Mouse (Mus musculus) megakaryocyte, adult 5-6 weeks (primary cell): ENCODE data around the gene Iqcn. TPM values are rescaled to one million over a fixed set of nuclear protein-coding genes. Genes with fewer than 3 reads are reported as not detected.

Source experiments
- total RNA-seq, 2 experiments: library from RNA; stranded (forward) in 1 of 2; stranded (reverse) in 1 of 2; fragments of 153-499, 151-499 nt in 1 of 2; fragments of 221-1000, 200-1000 nt in 1 of 2; gene quantifications; 2 replicates each; pipeline versions ENCODE4 v1.2.3 to v1.2.4; 2015 to 2017

The Iqcn gene
- total RNA-seq, 2 experiments from 2014 or later: 0.04 to 0.27 TPM

Other genes starting within 250 kb of the Iqcn start
- gene Klhl26, start 226.5 kb upstream of the Iqcn start, total RNA-seq (2015): 1.6 and 2.4 TPM in 2 replicates
- gene Klhl26, start 226.5 kb upstream of the Iqcn start, total RNA-seq (2017): 3.6 and 5.4 TPM in 2 replicates
- not detected in 2 replicates for gene Tmem59l, start 216.1 kb upstream of the Iqcn start, total RNA-seq (2015)
- not detected in 2 replicates for gene Tmem59l, start 216.1 kb upstream of the Iqcn start, total RNA-seq (2017)
- gene Crlf1, start 210.3 kb upstream of the Iqcn start, total RNA-seq (2015): not detected in 2 replicates
- gene Crlf1, start 210.3 kb upstream of the Iqcn start, total RNA-seq (2017): not detected in 2 replicates
- gene Rex1bd, start 196.7 kb upstream of the Iqcn start, total RNA-seq (2015): 40.4 and 47.5 TPM in 2 replicates
- 37.3 and 43.7 TPM in 2 replicates for gene Rex1bd, start 196.7 kb upstream of the Iqcn start, total RNA-seq (2017)
- gene Uba52, start 192.7 kb upstream of the Iqcn start, total RNA-seq (2015): 2,237 and 2,370 TPM in 2 replicates
- 4,162 and 4,635 TPM in 2 replicates for gene Uba52, start 192.7 kb upstream of the Iqcn start, total RNA-seq (2017)
- 75.1 and 75.3 TPM in 2 replicates for gene Fkbp8, start 175.7 kb upstream of the Iqcn start, total RNA-seq (2015)
- gene Fkbp8, start 175.7 kb upstream of the Iqcn start, total RNA-seq (2017): 146 and 166 TPM in 2 replicates
- 88.7 and 114 TPM in 2 replicates for gene Kxd1, start 175.5 kb upstream of the Iqcn start, total RNA-seq (2015)
- gene Kxd1, start 175.5 kb upstream of the Iqcn start, total RNA-seq (2017): 71.4 and 80.6 TPM in 2 replicates
- 9.3 and 12.5 TPM in 2 replicates for gene Ell, start 164.0 kb upstream of the Iqcn start, total RNA-seq (2015)
- gene Ell, start 164.0 kb upstream of the Iqcn start, total RNA-seq (2017): 11.1 and 11.9 TPM in 2 replicates
- 11.8 and 11.9 TPM in 2 replicates for gene Isyna1, start 109.1 kb upstream of the Iqcn start, total RNA-seq (2015)
- gene Isyna1, start 109.1 kb upstream of the Iqcn start, total RNA-seq (2017): 13.9 and 15.7 TPM in 2 replicates
- 35.7 and 38.2 TPM in 2 replicates for gene Ssbp4, start 94.6 kb upstream of the Iqcn start, total RNA-seq (2015)
- gene Ssbp4, start 94.6 kb upstream of the Iqcn start, total RNA-seq (2017): 61.3 and 76.1 TPM in 2 replicates
- gene Lrrc25, start 87.3 kb upstream of the Iqcn start, total RNA-seq (2015): 62.2 and 64.6 TPM in 2 replicates
- 29.3 and 33.8 TPM in 2 replicates for gene Lrrc25, start 87.3 kb upstream of the Iqcn start, total RNA-seq (2017)
- not detected in 2 replicates for gene Gdf15, start 71.0 kb upstream of the Iqcn start, total RNA-seq (2015)
- not detected in 2 replicates for gene Gdf15, start 71.0 kb upstream of the Iqcn start, total RNA-seq (2017)
- gene Pgpep1, start 43.1 kb upstream of the Iqcn start, total RNA-seq (2015): 5.7 and 6.8 TPM in 2 replicates
- gene Pgpep1, start 43.1 kb upstream of the Iqcn start, total RNA-seq (2017): 1.5 and 4.0 TPM in 2 replicates
- gene Lsm4, start 30.2 kb upstream of the Iqcn start, total RNA-seq (2015): 82.1 and 84.4 TPM in 2 replicates
- 106 and 151 TPM in 2 replicates for gene Lsm4, start 30.2 kb upstream of the Iqcn start, total RNA-seq (2017)
- gene Jund, start 4.5 kb upstream of the Iqcn start, total RNA-seq (2015): 26.7 and 44.1 TPM in 2 replicates
- gene Jund, start 4.5 kb upstream of the Iqcn start, total RNA-seq (2017): 24.0 and 28.9 TPM in 2 replicates
- gene Gm3336, start 15.1 kb downstream of the Iqcn start, total RNA-seq (2015): not detected in 2 replicates
- gene Gm3336, start 15.1 kb downstream of the Iqcn start, total RNA-seq (2017): not detected in 2 replicates
- gene Pde4c, start 20.3 kb downstream of the Iqcn start, total RNA-seq (2015): not detected in 2 replicates
- not detected in 2 replicates for gene Pde4c, start 20.3 kb downstream of the Iqcn start, total RNA-seq (2017)
- 3.3 and 5.8 TPM in 2 replicates for gene Rab3a, start 51.2 kb downstream of the Iqcn start, total RNA-seq (2015)
- 2.1 and 5.1 TPM in 2 replicates for gene Rab3a, start 51.2 kb downstream of the Iqcn start, total RNA-seq (2017)
- gene Mpv17l2, start 57.5 kb downstream of the Iqcn start, total RNA-seq (2015): 34.4 and 44.7 TPM in 2 replicates
- gene Mpv17l2, start 57.5 kb downstream of the Iqcn start, total RNA-seq (2017): 8.4 and 15.9 TPM in 2 replicates
- gene Pik3r2, start 73.3 kb downstream of the Iqcn start, total RNA-seq (2015): 4.6 and 5.0 TPM in 2 replicates
- 14.7 and 14.9 TPM in 2 replicates for gene Pik3r2, start 73.3 kb downstream of the Iqcn start, total RNA-seq (2017)
- gene Mast3, start 101.6 kb downstream of the Iqcn start, total RNA-seq (2015): 56.2 and 65.4 TPM in 2 replicates
- 14.4 and 24.6 TPM in 2 replicates for gene Mast3, start 101.6 kb downstream of the Iqcn start, total RNA-seq (2017)
- gene Il12rb1, start 105.0 kb downstream of the Iqcn start, total RNA-seq (2015): 0.80 and 1.5 TPM in 2 replicates
- 0.07 and 1.7 TPM in 2 replicates for gene Il12rb1, start 105.0 kb downstream of the Iqcn start, total RNA-seq (2017)
- 9.0 and 11.0 TPM in 2 replicates for gene Arrdc2, start 136.3 kb downstream of the Iqcn start, total RNA-seq (2015)
- 10.5 and 11.1 TPM in 2 replicates for gene Arrdc2, start 136.3 kb downstream of the Iqcn start, total RNA-seq (2017)
- not detected in 2 replicates for gene Kcnn1, start 159.8 kb downstream of the Iqcn start, total RNA-seq (2015)
- gene Kcnn1, start 159.8 kb downstream of the Iqcn start, total RNA-seq (2017): 0.33 TPM in 1 of 2 replicates, not detected in the other
- 32.7 and 38.9 TPM in 2 replicates for gene Ccdc124, start 170.5 kb downstream of the Iqcn start, total RNA-seq (2015)
- gene Ccdc124, start 170.5 kb downstream of the Iqcn start, total RNA-seq (2017): 36.8 and 47.6 TPM in 2 replicates
- 0.07 TPM in 1 of 2 replicates, not detected in the other for gene Slc5a5, start 189.3 kb downstream of the Iqcn start, total RNA-seq (2015)
- not detected in 2 replicates for gene Slc5a5, start 189.3 kb downstream of the Iqcn start, total RNA-seq (2017)
- 5,087 and 5,550 TPM in 2 replicates for gene Rpl18a, start 194.0 kb downstream of the Iqcn start, total RNA-seq (2015)
- 1,590 and 1,750 TPM in 2 replicates for gene Rpl18a, start 194.0 kb downstream of the Iqcn start, total RNA-seq (2017)
- 15.0 and 17.1 TPM in 2 replicates for gene Map1s, start 202.5 kb downstream of the Iqcn start, total RNA-seq (2015)
- gene Map1s, start 202.5 kb downstream of the Iqcn start, total RNA-seq (2017): 11.3 and 11.8 TPM in 2 replicates